9 mouse cellular contexts compared by ENCODE assay signal in the genomic region with DNA sequence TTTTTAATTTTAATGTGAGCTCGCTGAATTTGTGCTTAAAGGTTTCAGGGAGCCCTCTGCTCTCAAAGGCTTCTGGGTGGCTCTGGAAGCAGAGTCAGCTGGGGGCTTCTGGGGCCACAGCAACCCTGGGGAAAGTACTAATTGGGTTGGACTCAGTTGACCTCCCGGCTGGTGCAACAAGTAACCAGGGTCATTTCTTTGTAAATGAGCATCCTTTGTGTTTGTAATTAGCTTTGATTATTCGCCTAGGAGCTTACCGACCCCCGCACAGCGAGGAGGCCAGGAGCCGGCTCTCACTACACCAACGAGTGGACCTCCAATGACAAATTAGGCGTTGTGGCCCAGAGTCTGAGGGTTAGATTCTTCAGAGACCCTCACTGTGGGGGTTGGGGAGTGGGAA. TPM values are rescaled to one million over a fixed set of nuclear protein-coding genes. Genes with fewer than 3 reads are reported as not detected.
DNase-seq lines count a peak whose midpoint lies in the region; ATAC-seq and TF ChIP-seq lines count a peak whose summit lies in the region.
"Had no signal": no experiment of that assay in that cellular context is flagged by ENCODE, and none has a peak within 500 bp of the region (broad histone marks: within the 10 kb centered on the region; RNA-seq: fewer than 3 reads in every experiment).

No protein-coding gene starts in this region.

- 0 out of 2 replicates have a peak, but pooled peaks have one; percentile 43 for TF ChIP-seq EP300 in ES-Bruce4 (IDR thresholded peaks at IDR 0.05; ENCODE audit: insufficient read depth, low read depth, low read length)

- no peak for TF ChIP-seq CTCF in ES-Bruce4 (IDR thresholded peaks at IDR 0.05; ENCODE audit: low read depth, low read length)

- no peaks in the 10 kb centered on the region for H3K36me3 ChIP-seq in heart, embryonic 11.5 days (ENCODE audit: control insufficient read depth, insufficient read depth, low read length)
- no peaks in the 10 kb centered on the region for H3K36me3 ChIP-seq in ES-Bruce4 (ENCODE audit: control insufficient read depth, insufficient read depth, low read length, poor library complexity, severe bottlenecking)
- no peaks in the 10 kb centered on the region for H3K36me3 ChIP-seq in forebrain, embryonic 16.5 days (ENCODE audit: control insufficient read depth, insufficient read depth)
- no peaks in the 10 kb centered on the region for H3K36me3 ChIP-seq in midbrain, embryonic 11.5 days (ENCODE audit: control insufficient read depth, insufficient read depth, low read length)

- 7% methylated on average over 9 of the region's 9 CpGs for WGBS in heart, embryonic 11.5 days (ENCODE audit: insufficient replicate concordance)
- under 1% methylated on average over 9 of the region's 9 CpGs for WGBS in forebrain, embryonic 16.5 days
- 3% methylated on average over 9 of the region's 9 CpGs for WGBS in midbrain, embryonic 11.5 days

- DNase-seq in heart, postnatal 36 days: no peak
- peak; percentile 90 for DNase-seq in midbrain, embryonic 11.5 days (ENCODE audit: low spot score, missing footprints)
- no peak for DNase-seq in c-Kit-positive CD71-positive TER-119-positive erythroid progenitor cells, embryonic 14.5 days (ENCODE audit: low spot score)
- DNase-seq in adrenal gland, adult 18-20 months (ENCODE audit: low spot score in 2 of 2): no peak
- no peak for DNase-seq in adrenal gland, postnatal 10 days
- DNase-seq: adrenal gland, adult 8-10 months had no signal

- no peak for ATAC-seq in heart, embryonic 11.5 days (replicated peaks; ENCODE audit: insufficient number of reproducible peaks, low FRiP score, low TSS enrichment)
- peak; percentile 23; the same call in 1 of the 2 replicates for ATAC-seq in forebrain, embryonic 16.5 days
- peak; percentile 58 for ATAC-seq in midbrain, embryonic 11.5 days (ENCODE audit: low FRiP score)

- H3K9me3 ChIP-seq in heart, embryonic 11.5 days (replicated peaks; ENCODE audit: control insufficient read depth, low read length): no peaks in the 10 kb centered on the region
- H3K9me3 ChIP-seq in ES-Bruce4 (replicated peaks; ENCODE audit: control insufficient read depth, insufficient read depth, low read length, poor library complexity, severe bottlenecking): no peaks in the 10 kb centered on the region
- H3K9me3 ChIP-seq in forebrain, embryonic 16.5 days (ENCODE audit: control insufficient read depth, low read length): no peaks in the 10 kb centered on the region
- H3K9me3 ChIP-seq in midbrain, embryonic 11.5 days (ENCODE audit: control insufficient read depth, low read length): no peaks in the 10 kb centered on the region

- no peak for TF ChIP-seq POLR2A in ES-Bruce4 (IDR thresholded peaks at IDR 0.05; ENCODE audit: insufficient read depth, low read length)

- intact Hi-C loops in heart, postnatal 36 days (cut with DNase I): no loop called here

- H3K4me2 ChIP-seq in heart, embryonic 11.5 days: peak overlapping the region; percentile 64
- H3K4me2 ChIP-seq in forebrain, embryonic 16.5 days (ENCODE audit: low read length): peak overlapping the region; percentile 66
- H3K4me2 ChIP-seq in midbrain, embryonic 11.5 days: peak overlapping the region; percentile 52

- H3K27ac ChIP-seq in heart, embryonic 11.5 days (ENCODE audit: low read depth, low read length): no peak overlapping the region
- H3K27ac ChIP-seq in ES-Bruce4 (ENCODE audit: insufficient read depth, low read length): no peak overlapping the region
- H3K27ac ChIP-seq in forebrain, embryonic 16.5 days (ENCODE audit: low read length): no peak overlapping the region
- no peak overlapping the region for H3K27ac ChIP-seq in midbrain, embryonic 11.5 days (ENCODE audit: low read depth, low read length)

- H3K4me1 ChIP-seq in heart, embryonic 11.5 days (ENCODE audit: control insufficient read depth, insufficient read depth, low read length): no peaks in the 10 kb centered on the region
- H3K4me1 ChIP-seq in ES-Bruce4 (ENCODE audit: control insufficient read depth, insufficient read depth, low read length): peaks cover 2% of the 10 kb centered on the region
- H3K4me1 ChIP-seq in forebrain, embryonic 16.5 days (replicated peaks; ENCODE audit: control insufficient read depth, insufficient read depth, low read length): peaks cover 8% of the 10 kb centered on the region; the same call in 1 of the 2 replicates
- peaks cover 6% of the 10 kb centered on the region; the same call in 1 of the 2 replicates for H3K4me1 ChIP-seq in midbrain, embryonic 11.5 days (ENCODE audit: control insufficient read depth, insufficient read depth, low read length)

- H3K4me3 ChIP-seq in heart, embryonic 11.5 days (ENCODE audit: low read depth, low read length): peak overlapping the region; percentile 36
- H3K4me3 ChIP-seq in ES-Bruce4 (ENCODE audit: low read depth, low read length): no peak overlapping the region
- peak overlapping the region; percentile 42 for H3K4me3 ChIP-seq in forebrain, embryonic 16.5 days (replicated peaks; ENCODE audit: low read length)
- H3K4me3 ChIP-seq in midbrain, embryonic 11.5 days (ENCODE audit: low read depth, low read length): peak overlapping the region; percentile 28

- no peak overlapping the region for H3K9ac ChIP-seq in heart, embryonic 11.5 days (ENCODE audit: low read depth, low read length)
- H3K9ac ChIP-seq in ES-Bruce4 (ENCODE audit: low read depth, poor library complexity, severe bottlenecking): no peak overlapping the region
- 0 out of 2 replicates have a peak overlapping the region, but pooled peaks have one; percentile 22 for H3K9ac ChIP-seq in forebrain, embryonic 16.5 days (replicated peaks; ENCODE audit: low read depth, low read length)
- no peak overlapping the region for H3K9ac ChIP-seq in midbrain, embryonic 11.5 days (ENCODE audit: low read length)

- peaks cover 14% of the 10 kb centered on the region for H3K27me3 ChIP-seq in heart, embryonic 11.5 days (ENCODE audit: control insufficient read depth, insufficient read depth, low read length)
- H3K27me3 ChIP-seq in ES-Bruce4 (ENCODE audit: control insufficient read depth, insufficient read depth, low read length, poor library complexity, severe bottlenecking): no peaks in the 10 kb centered on the region
- peaks cover 49% of the 10 kb centered on the region for H3K27me3 ChIP-seq in forebrain, embryonic 16.5 days (replicated peaks; ENCODE audit: control insufficient read depth, insufficient read depth, low read length)
- peaks cover 8% of the 10 kb centered on the region; the same call in 1 of the 2 replicates for H3K27me3 ChIP-seq in midbrain, embryonic 11.5 days (ENCODE audit: control insufficient read depth, insufficient read depth, low read length)

RNA-seq across cellular contexts. Expression of a gene that starts 14.7 kb away (rescaled TPM):
- polyA plus RNA-seq in heart, embryonic 11.5 days (2014; fragmentation: Nextera tagmentation; extraction: Ambion mirVana): not detected in 2 replicates
- total RNA-seq in heart, postnatal 36 days (2021): not detected
- not detected in 2 replicates for polyA plus RNA-seq in ES-Bruce4 (2011; ENCODE audit: insufficient read depth, insufficient read length, low read depth, missing spikeins)
- 0.29 and 0.61 TPM in 2 replicates for polyA plus RNA-seq in forebrain, embryonic 16.5 days (2015; fragmentation: Nextera tagmentation; extraction: Ambion mirVana)
- 0.22 and 0.50 TPM in 2 replicates for polyA plus RNA-seq in midbrain, embryonic 11.5 days (2014; fragmentation: Nextera tagmentation; extraction: Ambion mirVana)
- not detected for total RNA-seq in adrenal gland, adult 18-20 months (2021)
- total RNA-seq in adrenal gland, postnatal 10 days (2021): not detected
- total RNA-seq: adrenal gland, adult 8-10 months had no signal

RNA-seq across cellular contexts. Expression of a gene that starts 58.4 kb away (rescaled TPM):
- 2,531 and 2,677 TPM in 2 replicates for polyA plus RNA-seq in heart, embryonic 11.5 days (2014; fragmentation: Nextera tagmentation; extraction: Ambion mirVana)
- total RNA-seq in heart, postnatal 36 days (2021): 1,000 to 10,000 TPM; 1,282 to 1,390 TPM
- 3,442 and 3,618 TPM in 2 replicates for polyA plus RNA-seq in ES-Bruce4 (2011; ENCODE audit: insufficient read depth, insufficient read length, low read depth, missing spikeins)
- 3,453 and 3,528 TPM in 2 replicates for polyA plus RNA-seq in forebrain, embryonic 16.5 days (2015; fragmentation: Nextera tagmentation; extraction: Ambion mirVana)
- polyA plus RNA-seq in midbrain, embryonic 11.5 days (2014; fragmentation: Nextera tagmentation; extraction: Ambion mirVana): 3,704 and 3,886 TPM in 2 replicates
- 1,000 to 10,000 TPM; 3,946 to 4,032 TPM for total RNA-seq in adrenal gland, adult 18-20 months (2021)
- 1,000 to 10,000 TPM; 1,152 to 1,293 TPM for total RNA-seq in adrenal gland, postnatal 10 days (2021)
